Mouse (Mus musculus): ENCODE measurements at regions not wholly inside any gene's neighbourhood (a gene's known extent, or its start where the extent isn't known, plus 50 kb on each side); places are given as distances from the start of the nearest gene placed in this dataset.
"Not testable (repeated sequence)": the region's sequence is repeated elsewhere in the genome, so short reads cannot be mapped to it uniquely, and the experiment has no call there.

- Histone ChIP-seq H3K9ac (ENCODE audit: low read depth, low read length) (no peak overlapping the region), H3K4me1 (ENCODE audit: control insufficient read depth, insufficient read depth, low read length) (no peaks in the 10 kb centered on the region), H3K27ac (replicated peaks; ENCODE audit: insufficient read depth, low read depth, low read length) (no peak overlapping the region), H3K4me3 (ENCODE audit: insufficient read depth, low read depth, low read length) (no peak overlapping the region), H3K36me3 (ENCODE audit: control insufficient read depth, insufficient read depth, low read length) (no peaks in the 10 kb centered on the region), H3K27me3 (ENCODE audit: control insufficient read depth, insufficient read depth, low read length) (no peaks in the 10 kb centered on the region), H3K79me2 (ENCODE audit: control insufficient read depth, insufficient read depth, low read length) (no peaks in the 10 kb centered on the region)
- 66% methylated on average over 7 of the region's 7 CpGs for WGBS
- TF ChIP-seq CTCF (IDR thresholded peaks at IDR 0.05; ENCODE audit: low read depth, low read length) (no peak), POLR2A (IDR thresholded peaks at IDR 0.05; ENCODE audit: extremely low read depth, insufficient read depth, low read length) (no peak)
- DNase-seq (ENCODE audit: extremely low read depth, low read depth, low spot score): no peak
Measured at GRCm38 (mm10) chr3:83503901-83504300, 262.2 kb upstream of the Sfrp2 start.

GRCm38 (mm10) chr3:83516614-83517013 lies 249.5 kb upstream of the Sfrp2 start:
- TF ChIP-seq POLR2A (IDR thresholded peaks at IDR 0.05; ENCODE audit: extremely low read depth, insufficient read depth, low read length) (no peak), CTCF (IDR thresholded peaks at IDR 0.05; ENCODE audit: low read depth, low read length) (no peak)
- Histone ChIP-seq H3K4me1 (ENCODE audit: control insufficient read depth, insufficient read depth, low read length) (no peaks in the 10 kb centered on the region), H3K36me3 (ENCODE audit: control insufficient read depth, insufficient read depth, low read length) (no peaks in the 10 kb centered on the region), H3K4me3 (ENCODE audit: insufficient read depth, low read depth, low read length) (no peak overlapping the region), H3K79me2 (ENCODE audit: control insufficient read depth, insufficient read depth, low read length) (no peaks in the 10 kb centered on the region), H3K27ac (replicated peaks; ENCODE audit: insufficient read depth, low read depth, low read length) (no peak overlapping the region), H3K9ac (ENCODE audit: low read depth, low read length) (no peak overlapping the region), H3K27me3 (ENCODE audit: control insufficient read depth, insufficient read depth, low read length) (no peaks in the 10 kb centered on the region)
- no peak for DNase-seq (ENCODE audit: extremely low read depth, low read depth, low spot score)
- WGBS: 45% methylated on average over 4 of the region's 4 CpGs

GRCm38 (mm10) chr3:83517914-83518635 lies 248.0 kb upstream of the Sfrp2 start:
- H3K27ac ChIP-seq (replicated peaks; ENCODE audit: insufficient read depth, low read depth, low read length): no peak overlapping the region
- TF ChIP-seq POLR2A (IDR thresholded peaks at IDR 0.05; ENCODE audit: extremely low read depth, insufficient read depth, low read length) (no peak), CTCF (IDR thresholded peaks at IDR 0.05; ENCODE audit: low read depth, low read length) (no peak)
- no peak overlapping the region for H3K9ac ChIP-seq (ENCODE audit: low read depth, low read length)
- no peak for DNase-seq (ENCODE audit: extremely low read depth, low read depth, low spot score)
- H3K79me2 ChIP-seq (ENCODE audit: control insufficient read depth, insufficient read depth, low read length): no peaks in the 10 kb centered on the region
- 76% methylated on average over 6 of the region's 6 CpGs for WGBS
- no peaks in the 10 kb centered on the region for H3K36me3 ChIP-seq (ENCODE audit: control insufficient read depth, insufficient read depth, low read length)
- no peaks in the 10 kb centered on the region for H3K27me3 ChIP-seq (ENCODE audit: control insufficient read depth, insufficient read depth, low read length)
- H3K4me3 ChIP-seq (ENCODE audit: insufficient read depth, low read depth, low read length): no peak overlapping the region
- no peaks in the 10 kb centered on the region for H3K4me1 ChIP-seq (ENCODE audit: control insufficient read depth, insufficient read depth, low read length)

- H3K27me3 ChIP-seq (ENCODE audit: control insufficient read depth, insufficient read depth, low read length): 0 out of 2 replicates have a peak, but pooled peaks cover 2% of the 10 kb centered on the region
- TF ChIP-seq CTCF (IDR thresholded peaks at IDR 0.05; ENCODE audit: low read depth, low read length) (no peak), POLR2A (IDR thresholded peaks at IDR 0.05; ENCODE audit: extremely low read depth, insufficient read depth, low read length) (no peak)
- 81% methylated on average over 4 of the region's 4 CpGs for WGBS
Measured at GRCm38 (mm10) chr3:83530243-83530847, 235.8 kb upstream of the Sfrp2 start.

GRCm38 (mm10) chr3:83536624-83537023 lies 229.5 kb upstream of the Sfrp2 start:
- H3K36me3 ChIP-seq (ENCODE audit: control insufficient read depth, insufficient read depth, low read length); H3K4me1 ChIP-seq (ENCODE audit: control insufficient read depth, insufficient read depth, low read length); DNase-seq (ENCODE audit: extremely low read depth, low read depth, low spot score); H3K4me3 ChIP-seq (ENCODE audit: insufficient read depth, low read depth, low read length); H3K27ac ChIP-seq (replicated peaks; ENCODE audit: insufficient read depth, low read depth, low read length); H3K79me2 ChIP-seq (ENCODE audit: control insufficient read depth, insufficient read depth, low read length); H3K27me3 ChIP-seq (ENCODE audit: control insufficient read depth, insufficient read depth, low read length); H3K9ac ChIP-seq (ENCODE audit: low read depth, low read length): not testable (repeated sequence)
- WGBS: 58% methylated on average over 5 of the region's 5 CpGs

More at GRCm38 (mm10) chr3:83530243-83530847, 235.8 kb upstream of the Sfrp2 start:
- no peak for DNase-seq (ENCODE audit: extremely low read depth, low read depth, low spot score)
- Histone ChIP-seq H3K79me2 (ENCODE audit: control insufficient read depth, insufficient read depth, low read length) (no peaks in the 10 kb centered on the region), H3K4me1 (ENCODE audit: control insufficient read depth, insufficient read depth, low read length) (no peaks in the 10 kb centered on the region), H3K36me3 (ENCODE audit: control insufficient read depth, insufficient read depth, low read length) (no peaks in the 10 kb centered on the region), H3K27ac (replicated peaks; ENCODE audit: insufficient read depth, low read depth, low read length) (no peak overlapping the region), H3K4me3 (ENCODE audit: insufficient read depth, low read depth, low read length) (no peak overlapping the region), H3K9ac (ENCODE audit: low read depth, low read length) (no peak overlapping the region)

GRCm38 (mm10) chr3:83537231-83537630 lies 228.9 kb upstream of the Sfrp2 start:
- H3K79me2 ChIP-seq (ENCODE audit: control insufficient read depth, insufficient read depth, low read length): no peaks in the 10 kb centered on the region
- DNase-seq (ENCODE audit: extremely low read depth, low read depth, low spot score): no peak
- H3K27me3 ChIP-seq (ENCODE audit: control insufficient read depth, insufficient read depth, low read length): 0 out of 2 replicates have a peak, but pooled peaks cover 2% of the 10 kb centered on the region
- no peaks in the 10 kb centered on the region for H3K4me1 ChIP-seq (ENCODE audit: control insufficient read depth, insufficient read depth, low read length)
- H3K9ac ChIP-seq (ENCODE audit: low read depth, low read length): no peak overlapping the region
- TF ChIP-seq POLR2A (IDR thresholded peaks at IDR 0.05; ENCODE audit: extremely low read depth, insufficient read depth, low read length) (no peak), CTCF (IDR thresholded peaks at IDR 0.05; ENCODE audit: low read depth, low read length) (no peak)
- H3K27ac ChIP-seq (replicated peaks; ENCODE audit: insufficient read depth, low read depth, low read length): no peak overlapping the region
- WGBS: 75% methylated on average over 4 of the region's 4 CpGs
- no peak overlapping the region for H3K4me3 ChIP-seq (ENCODE audit: insufficient read depth, low read depth, low read length)
- H3K36me3 ChIP-seq (ENCODE audit: control insufficient read depth, insufficient read depth, low read length): no peaks in the 10 kb centered on the region
